Mouse (Mus musculus) adrenal gland, postnatal 25 days (tissue): Measurements from ENCODE around the gene Atg4c. TPM values are rescaled to one million over a fixed set of nuclear protein-coding genes. Genes with fewer than 3 reads are reported as not detected.

ENCODE experiments used
- DNase-seq: peaks from one replicate; pipeline ENCODE4 v3.0.0; 2021; ENCODE audit warnings: mixed read lengths
- total RNA-seq: library from RNA; stranded (reverse); gene quantifications from 2 replicates; pipeline ENCODE4 v1.2.3, GENCODE M21; 2021

Gene Atg4c
- total RNA-seq, 1 experiment from 2014 or later = 17.3 TPM

GRCm38 (mm10) chr4:99186412-99187125 lies 7.2 kb upstream of the Atg4c start:
- no peak for DNase-seq

GRCm38 (mm10) chr4:99192640-99193039 lies 1.1 kb upstream of the Atg4c start:
- no peak for DNase-seq

GRCm38 (mm10) chr4:99193214-99193613 lies 520 bp upstream of the Atg4c start:
- DNase-seq = no peak

GRCm38 (mm10) chr4:99194826-99195225 lies 1.1 kb downstream of the Atg4c start:
- DNase-seq = no peak

- DNase-seq = no peak
These were observed 5.0 kb downstream of the Atg4c start for GRCm38 (mm10) chr4:99198721-99199120.

- no peak for DNase-seq
These were observed 6.1 kb downstream of the Atg4c start for GRCm38 (mm10) chr4:99199757-99200251.

- DNase-seq = no peak
These were observed 6.8 kb downstream of the Atg4c start for GRCm38 (mm10) chr4:99200383-99201136.

GRCm38 (mm10) chr4:99205773-99206172 lies 12.0 kb downstream of the Atg4c start:
- no peak for DNase-seq

- DNase-seq = no peak
These were observed 12.6 kb downstream of the Atg4c start for GRCm38 (mm10) chr4:99206356-99206755.

- DNase-seq = no peak
These were observed 16.4 kb downstream of the Atg4c start for GRCm38 (mm10) chr4:99210087-99210486.

GRCm38 (mm10) chr4:99211606-99212005 lies 17.9 kb downstream of the Atg4c start:
- no peak for DNase-seq

- no peak for DNase-seq
These were observed 19.4 kb downstream of the Atg4c start for GRCm38 (mm10) chr4:99213123-99213522.

GRCm38 (mm10) chr4:99222221-99222620 lies 28.5 kb downstream of the Atg4c start:
- DNase-seq = no peak

GRCm38 (mm10) chr4:99224790-99225189 lies 31.1 kb downstream of the Atg4c start:
- no peak for DNase-seq

GRCm38 (mm10) chr4:99227226-99227625 lies 33.5 kb downstream of the Atg4c start:
- no peak for DNase-seq

- no peak for DNase-seq
These were observed 35.6 kb downstream of the Atg4c start for GRCm38 (mm10) chr4:99229371-99229770.

- no peak for DNase-seq
These were observed 41.6 kb downstream of the Atg4c start for GRCm38 (mm10) chr4:99235203-99235856.

GRCm38 (mm10) chr4:99238305-99238704 lies 44.6 kb downstream of the Atg4c start:
- DNase-seq = no peak

- DNase-seq = no peak
These were observed 47.9 kb downstream of the Atg4c start for GRCm38 (mm10) chr4:99241674-99242073.

GRCm38 (mm10) chr4:99249358-99249757 lies 55.6 kb downstream of the Atg4c start:
- no peak for DNase-seq

GRCm38 (mm10) chr4:99249826-99250225 lies 56.1 kb downstream of the Atg4c start:
- no peak for DNase-seq

- DNase-seq = no peak
These were observed 59.2 kb downstream of the Atg4c start for GRCm38 (mm10) chr4:99252957-99253356.

GRCm38 (mm10) chr4:99263191-99263590 lies 69.5 kb downstream of the Atg4c start:
- no peak for DNase-seq
